Mouse (Mus musculus) Patski (cell line): ENCODE measurements around the gene Pdgfb. TPM values are rescaled to one million over a fixed set of nuclear protein-coding genes. Genes with fewer than 3 reads are reported as not detected.

ENCODE experiments used
- ATAC-seq: fragments of 100-300 bp; one replicate; pipeline ENCODE4 v1.8.0; 2021
- CTCF ChIA-PET: fragments of 350-600 bp; sonication (Branson Sonifier 250); formaldehyde crosslinking; loops from one replicate; lab custom pipeline; 2022; ENCODE audit warnings: inconsistent platforms; lab: Charles Lee
- POLR2A ChIA-PET: fragments of 350-600 bp; sonication (Branson Sonifier 250); formaldehyde crosslinking; loops from one replicate; lab custom pipeline; 2022; ENCODE audit warnings: antibody characterized with exemption, inconsistent platforms; lab: Charles Lee
- DNase-seq: peaks from one replicate; pipeline ENCODE4 v3.0.0-alpha.2; 2011; ENCODE audit warnings: low read depth, low spot score
- H3K27me3 ChIP-seq: fragments of 371-371 bp; one replicate; pipeline ENCODE4 v1.5.1; 2021
- CTCF ChIP-seq: fragments of 100-300 bp; IDR thresholded peaks from one replicate; pipeline ENCODE4 v1.5.1; 2021
- in situ Hi-C: fragments of 300-500 bp; cut with MboI; formaldehyde crosslinking; loops from 3 replicates; pipeline ENCODE4 v1.11.1; 2018; ENCODE audit warnings: low pct_unique_long_range_greater_than_20kb, mixed read lengths
- polyA plus RNA-seq: library from polyadenylated mRNA; unstranded; gene quantifications from one replicate; pipeline ENCODE4 v1.2.3, GENCODE M21; 2021

Pdgfb gene
- polyA plus RNA-seq, 1 experiment from 2014 or later = 96.5 TPM

DNA sequence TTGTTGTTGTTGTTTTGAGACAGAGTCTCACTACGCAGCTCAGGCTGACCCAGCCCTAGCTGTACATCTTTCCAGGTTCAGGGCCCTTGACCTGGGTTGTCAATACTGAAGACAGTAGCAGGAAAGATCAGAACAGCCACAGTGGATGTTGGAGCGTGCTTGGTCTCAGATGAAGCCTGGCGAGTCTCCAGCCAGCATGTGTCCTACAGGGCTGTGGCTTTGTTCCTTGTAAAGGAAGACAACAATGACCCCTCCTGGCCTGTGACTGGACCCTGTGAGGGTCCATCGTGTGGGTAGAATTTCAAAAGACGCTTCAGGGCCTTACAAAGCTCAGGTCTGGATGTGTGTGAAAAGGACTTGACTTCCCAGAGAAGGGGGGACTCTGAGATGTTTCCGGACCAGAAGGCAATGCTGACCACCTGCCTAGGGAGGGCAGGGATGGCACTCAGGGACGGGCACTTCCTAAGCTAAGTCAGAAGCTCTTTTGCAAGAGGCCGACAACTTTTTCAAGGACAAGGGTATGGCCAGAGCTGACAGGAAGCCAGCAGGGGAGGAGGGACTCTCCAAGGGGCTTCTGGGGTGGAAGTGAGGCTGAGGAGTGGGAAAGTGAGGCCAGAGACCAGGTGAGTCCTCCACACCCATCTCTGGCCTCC lies 38.7 kb upstream of the Pdgfb start:
- in situ Hi-C loops = no loop called here

DNA sequence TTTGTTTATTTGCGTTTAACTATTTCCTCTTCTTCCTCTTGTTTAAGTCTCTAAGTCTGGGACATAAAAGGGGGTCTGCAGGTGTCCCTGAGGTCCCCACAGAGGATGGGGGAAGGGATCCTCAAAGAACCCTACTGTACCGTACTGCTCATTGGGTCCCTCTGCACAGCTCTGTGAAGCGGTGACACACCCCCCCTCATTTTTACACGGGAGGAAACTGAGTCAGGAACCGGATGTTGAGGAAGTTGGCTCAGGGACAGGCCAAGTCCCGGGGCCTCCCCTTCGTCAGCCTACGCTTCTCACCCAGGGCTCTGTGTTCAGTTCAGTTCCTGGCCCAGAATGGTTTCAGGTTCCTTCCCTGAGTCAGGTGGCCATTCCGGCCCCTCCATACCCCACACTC lies 37.0 kb upstream of the Pdgfb start:
- no peak for DNase-seq
- in situ Hi-C loops = no loop called here
- no peak for TF ChIP-seq CTCF

More for the DNA sequence above, 38.7 kb upstream of the Pdgfb start:
- POLR2A ChIA-PET = interaction anchor here (0.6 to 1.1 kb wide), 2 partner anchors 11 to 41 kb away, joined by 3 to 4 read pairs; no protein-coding TSS in a partner anchor
- H3K27me3 ChIP-seq = no peaks in the 10 kb centered on the region
- ATAC-seq (no peak), DNase-seq (no peak)
- no peak for TF ChIP-seq CTCF
- CTCF ChIA-PET = interaction anchor here (0.9 to 4.4 kb wide), 3 partner anchors 12 to 104 kb away, joined by 3 to 19 read pairs (median 9); no protein-coding TSS in a partner anchor

DNA sequence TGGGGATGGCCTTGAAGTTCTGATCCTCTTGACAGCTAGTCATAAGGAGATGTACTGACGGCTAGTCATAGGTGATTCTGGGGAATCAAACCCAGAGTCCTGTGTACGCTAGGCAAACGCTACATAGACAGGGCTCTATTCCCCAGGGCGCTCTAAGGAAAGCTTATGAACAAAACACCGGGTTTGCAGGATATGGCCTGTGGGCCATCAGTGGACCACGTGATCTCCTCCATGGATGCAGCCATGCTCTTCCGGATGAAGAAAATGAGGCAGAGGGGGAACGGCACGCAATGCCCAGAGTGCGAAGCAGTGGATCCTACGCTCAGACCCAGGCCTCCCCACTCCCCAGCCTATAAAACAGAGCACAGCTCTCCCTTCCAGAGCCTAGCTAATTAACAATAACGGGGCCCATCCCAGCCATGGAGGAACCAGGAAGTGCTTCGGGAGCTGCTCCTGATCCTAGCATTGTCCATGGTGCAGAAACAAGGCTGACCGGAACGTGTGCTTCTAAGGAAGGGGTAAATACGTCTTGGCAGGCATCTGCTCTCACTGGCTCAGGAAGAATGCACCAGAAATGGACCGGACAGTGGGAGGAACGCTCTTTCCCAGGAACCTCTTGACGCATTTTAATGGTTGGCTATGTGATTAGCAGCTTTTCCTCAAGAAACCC lies 36.5 kb upstream of the Pdgfb start:
- POLR2A ChIA-PET = interaction anchor here (1.4 kb wide), 1 partner anchor 101 kb away, joined by 3 read pairs; no protein-coding TSS in a partner anchor
- H3K27me3 ChIP-seq = no peaks in the 10 kb centered on the region
- CTCF ChIA-PET = interaction anchor here (1.0 to 4.4 kb wide), 3 partner anchors 10 to 15 kb away, joined by 4 to 19 read pairs (median 9); no protein-coding TSS in a partner anchor
- no peak for TF ChIP-seq CTCF
- DNase-seq (no peak), ATAC-seq (no peak)
- in situ Hi-C loops = no loop called here

More for the DNA sequence above, 37.0 kb upstream of the Pdgfb start:
- POLR2A ChIA-PET = interaction anchor here (0.9 kb wide), 1 partner anchor 27 kb away, joined by 3 read pairs; no protein-coding TSS in a partner anchor
- no peak for ATAC-seq
- no peaks in the 10 kb centered on the region for H3K27me3 ChIP-seq
- CTCF ChIA-PET = interaction anchor here (2.3 to 4.4 kb wide), 2 partner anchors 11 to 15 kb away, joined by 9 to 19 read pairs; no protein-coding TSS in a partner anchor

DNA sequence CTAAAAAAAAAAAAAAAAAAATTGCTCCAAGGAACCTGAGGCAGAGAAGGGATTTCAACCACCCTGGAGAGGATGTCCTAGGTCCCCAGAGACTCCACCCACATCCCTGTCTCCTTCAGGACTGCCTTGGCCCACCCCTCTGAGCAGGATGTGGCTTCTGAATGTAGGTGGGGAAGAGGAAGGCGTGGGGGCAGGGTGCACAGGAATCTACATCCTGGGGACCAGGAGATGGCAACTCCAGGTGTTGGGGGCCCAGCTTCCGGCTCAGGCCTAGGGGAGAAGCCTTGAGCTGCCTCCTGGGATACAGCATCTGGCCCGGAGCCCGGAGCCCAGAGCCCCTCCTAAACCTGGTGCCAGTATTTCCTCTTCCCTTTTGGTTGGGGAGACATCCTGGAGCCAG lies 35.3 kb upstream of the Pdgfb start:
- POLR2A ChIA-PET = interaction anchor here (0.7 to 1.4 kb wide), 2 partner anchors 100 to 931 kb away, joined by 3 read pairs; no protein-coding TSS in a partner anchor
- H3K27me3 ChIP-seq = no peaks in the 10 kb centered on the region
- ATAC-seq (no peak), DNase-seq (no peak)
- TF ChIP-seq CTCF = no peak
- CTCF ChIA-PET = interaction anchor here (1.0 to 4.4 kb wide), 2 partner anchors 10 to 14 kb away, joined by 4 to 19 read pairs; no protein-coding TSS in a partner anchor
- in situ Hi-C loops = no loop called here

DNA sequence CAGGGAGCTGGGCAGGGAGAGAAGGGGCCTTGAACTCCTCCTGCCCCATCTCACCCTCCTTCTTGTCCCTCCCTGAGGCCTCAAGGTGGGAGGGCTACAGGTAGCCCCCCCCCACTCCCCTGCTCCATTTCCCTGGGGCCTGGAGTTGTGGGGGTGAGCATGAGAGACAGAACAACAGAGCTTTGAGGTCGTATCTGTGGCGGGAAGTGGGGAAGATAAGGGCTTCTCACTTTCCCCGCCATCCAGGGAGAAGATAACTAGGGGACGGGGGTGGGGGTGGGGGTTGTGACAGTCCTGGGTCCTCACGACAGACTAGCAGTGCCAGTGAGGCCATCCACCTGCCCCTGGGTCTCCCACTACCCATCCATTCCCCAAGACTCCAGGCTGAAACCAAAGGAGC lies 33.2 kb upstream of the Pdgfb start:
- ChIA-PET POLR2A (interaction anchor here (0.6 to 0.8 kb wide), 2 partner anchors 11 to 49 kb away, joined by 3 read pairs; no protein-coding TSS in a partner anchor), CTCF (no interaction called here)
- in situ Hi-C loops = no loop called here
- no peaks in the 10 kb centered on the region for H3K27me3 ChIP-seq
- no peak for DNase-seq
- ATAC-seq = no peak
- no peak for TF ChIP-seq CTCF

DNA sequence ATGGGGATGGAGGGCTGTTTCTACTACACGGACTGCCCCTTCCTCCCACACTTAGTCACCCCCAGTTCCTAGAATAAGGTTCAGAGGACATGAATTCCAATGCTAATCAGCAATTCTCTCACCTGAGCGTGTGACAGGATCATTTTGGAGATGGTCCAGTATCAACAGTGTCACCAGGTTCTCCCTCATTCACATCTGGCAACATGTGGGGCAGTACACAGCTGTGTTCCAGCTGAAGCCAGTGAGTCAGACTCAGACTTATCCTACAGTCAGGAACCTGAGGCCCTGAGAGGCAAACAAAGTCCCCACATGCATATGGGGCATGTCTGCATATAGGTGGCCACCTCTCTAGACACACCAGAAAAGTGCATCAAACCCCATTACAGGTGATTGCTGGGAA lies 32.5 kb upstream of the Pdgfb start:
- CTCF ChIA-PET = interaction anchor here (0.8 kb wide), 1 partner anchor 10 kb away, joined by 3 read pairs; no protein-coding TSS in a partner anchor
- no peak for ATAC-seq
- POLR2A ChIA-PET = no interaction called here
- in situ Hi-C loops = no loop called here
- no peaks in the 10 kb centered on the region for H3K27me3 ChIP-seq
- no peak for TF ChIP-seq CTCF
- no peak for DNase-seq

DNA sequence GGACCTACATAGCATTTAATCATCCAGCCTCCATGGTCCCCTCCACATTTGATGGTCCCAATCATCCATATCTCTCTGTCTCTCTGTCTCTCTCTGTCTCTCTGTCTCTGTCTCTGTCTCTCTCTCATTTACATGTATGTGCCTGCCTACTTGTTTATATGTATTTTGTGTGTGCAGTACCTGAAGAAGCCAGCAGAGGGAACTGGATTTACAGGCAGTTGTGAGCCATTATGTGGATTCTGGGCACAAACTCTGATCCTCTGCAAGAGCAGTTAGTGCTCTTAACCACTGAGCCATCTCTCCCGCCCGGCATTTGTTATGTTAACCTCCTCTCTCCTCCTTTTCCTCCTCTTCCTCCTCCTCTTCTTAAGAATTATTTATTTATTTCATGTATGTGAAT lies 31.0 kb upstream of the Pdgfb start:
- ATAC-seq (no peak), DNase-seq (no peak)
- no peak for TF ChIP-seq CTCF
- in situ Hi-C loops = no loop called here
- ChIA-PET CTCF (no interaction called here), POLR2A (no interaction called here)
- H3K27me3 ChIP-seq = no peaks in the 10 kb centered on the region

DNA sequence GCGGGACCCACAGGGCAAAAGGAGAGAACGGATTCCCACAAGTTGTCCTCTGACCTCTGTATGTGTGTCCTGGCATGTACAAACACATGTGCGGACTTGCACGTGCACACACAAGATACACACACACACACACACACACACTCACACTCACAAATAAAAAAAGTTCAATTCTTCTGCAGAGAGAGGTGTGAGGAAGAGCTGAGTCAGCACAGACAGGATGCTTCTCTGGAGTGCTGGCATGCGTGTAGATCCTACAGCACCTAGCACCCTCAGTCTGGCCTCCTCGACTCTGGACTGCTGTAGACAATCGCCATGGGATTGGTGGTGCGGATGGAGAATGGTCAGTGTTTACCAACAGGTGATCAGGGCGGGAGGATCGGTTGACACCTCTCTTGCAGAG lies 29.5 kb upstream of the Pdgfb start:
- H3K27me3 ChIP-seq = no peaks in the 10 kb centered on the region
- TF ChIP-seq CTCF = no peak
- CTCF ChIA-PET = no interaction called here
- ATAC-seq (no peak), DNase-seq (no peak)
- in situ Hi-C loops = no loop called here
- POLR2A ChIA-PET = no interaction called here

DNA sequence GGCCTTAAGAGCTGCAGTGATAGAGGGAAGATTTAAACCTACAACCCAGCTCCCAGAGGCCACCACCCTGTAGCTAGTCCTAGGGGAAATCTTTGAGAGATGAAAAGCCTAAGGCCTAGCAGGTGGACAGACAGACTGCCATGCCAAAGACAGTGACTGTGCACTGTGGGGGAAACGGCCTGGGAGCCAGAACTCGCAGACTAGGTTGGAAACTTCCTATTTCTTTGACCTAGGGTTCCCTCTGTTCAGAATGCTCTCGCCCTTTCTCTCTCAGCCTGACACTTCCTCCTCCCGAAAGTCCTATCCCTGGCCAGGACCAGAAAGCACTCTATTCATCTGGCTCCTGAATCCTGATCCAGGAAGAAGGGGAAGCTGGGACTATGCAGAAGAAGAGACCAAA lies 27.4 kb upstream of the Pdgfb start:
- no peaks in the 10 kb centered on the region for H3K27me3 ChIP-seq
- no peak for TF ChIP-seq CTCF
- DNase-seq (no peak), ATAC-seq (no peak)
- in situ Hi-C loops = no loop called here
- ChIA-PET POLR2A (interaction anchor here (1.0 kb wide), 1 partner anchor 12 kb away, joined by 3 read pairs; no protein-coding TSS in a partner anchor), CTCF (interaction anchor here (3.1 kb wide), 1 partner anchor 10 kb away, joined by 9 read pairs; no protein-coding TSS in a partner anchor)

DNA sequence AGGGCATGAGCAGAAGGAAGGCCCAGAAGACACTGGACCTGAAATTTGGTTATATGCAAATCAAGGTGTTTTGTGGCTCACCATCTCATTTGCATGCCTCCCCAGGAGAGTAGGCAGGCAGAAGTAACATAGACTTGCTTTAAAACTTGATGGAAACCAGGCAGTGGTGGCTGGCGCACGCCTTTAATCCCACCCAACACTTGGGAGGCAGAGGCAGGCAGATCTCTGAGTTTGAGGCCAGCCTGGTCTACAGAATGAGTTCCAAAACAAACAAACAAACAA lies 23.3 kb upstream of the Pdgfb start:
- CTCF ChIA-PET = interaction anchor here (0.7 to 3.0 kb wide), 4 partner anchors 9 to 28 kb away, joined by 3 to 19 read pairs (median 4); no protein-coding TSS in a partner anchor
- in situ Hi-C loops = no loop called here
- H3K27me3 ChIP-seq = no peaks in the 10 kb centered on the region
- TF ChIP-seq CTCF = no peak
- no peak for DNase-seq
- POLR2A ChIA-PET = no interaction called here
- no peak for ATAC-seq
